Mouse (Mus musculus) forebrain, embryonic 16.5 days (tissue): ENCODE measurements at regions not wholly inside any gene's neighbourhood (a gene's known extent, or its start where the extent isn't known, plus 50 kb on each side); places are given as distances from the start of the nearest gene placed in this dataset.

Source experiments
- ATAC-seq: fragments of 200-750 bp; cut with Nextera tagmentation; 2 replicates; pipeline ENCODE4 v1.8.0; 2017; ENCODE audit warnings: mild to moderate bottlenecking, moderate library complexity
- H3K27ac ChIP-seq: fragments of 300-500 bp; sonication (generic); 2 replicates; pipeline ENCODE4 v1.5.1; 2014; ENCODE audit warnings: low read length, control low read depth
- H3K27me3 ChIP-seq: fragments of 300-500 bp; sonication (generic); replicated peaks from 2 replicates; pipeline ENCODE4 v1.6.1; 2014; ENCODE audit warnings: low read length; ENCODE audit not compliant: control insufficient read depth, insufficient read depth
- H3K36me3 ChIP-seq: fragments of 300-500 bp; sonication (generic); 2 replicates; pipeline ENCODE4 v1.6.1; 2014; ENCODE audit not compliant: control insufficient read depth, insufficient read depth
- H3K4me1 ChIP-seq: fragments of 300-500 bp; sonication (generic); replicated peaks from 2 replicates; pipeline ENCODE4 v1.6.1; 2014; ENCODE audit warnings: low read length; ENCODE audit not compliant: control insufficient read depth, insufficient read depth
- H3K4me2 ChIP-seq: fragments of 300-500 bp; sonication (generic); 2 replicates; pipeline ENCODE4 v1.6.1; 2014; ENCODE audit warnings: mild to moderate bottlenecking, low read length, control low read depth
- H3K4me3 ChIP-seq: fragments of 300-500 bp; sonication (generic); replicated peaks from 2 replicates; pipeline ENCODE4 v1.5.1; 2014; ENCODE audit warnings: mild to moderate bottlenecking, low read length, control low read depth
- H3K9ac ChIP-seq: fragments of 300-500 bp; sonication (generic); replicated peaks from 2 replicates; pipeline ENCODE4 v1.6.1; 2014; ENCODE audit warnings: low read depth, low read length, control low read depth
- H3K9me3 ChIP-seq: fragments of 300-500 bp; sonication (generic); 2 replicates; pipeline ENCODE4 v1.6.1; 2016; ENCODE audit warnings: low read length; ENCODE audit not compliant: control insufficient read depth
- WGBS: fragments of 180-500 bp; shearing (Covaris S2); extraction: QIAGEN DNeasy Blood & Tissue Kit; methylation state at CpG from one replicate; pipeline ENCODE4 v1.1.7; 2014; 5-methylcytosine and 5-hydroxymethylcytosine counted together

- Histone ChIP-seq H3K36me3 (no peaks in the 10 kb centered on the region), H3K27me3 (no peaks in the 10 kb centered on the region), H3K4me1 (peaks cover 9% of the 10 kb centered on the region), H3K9me3 (no peaks in the 10 kb centered on the region), H3K27ac (no peak overlapping the region), H3K9ac (no peak overlapping the region), H3K4me3 (no peak overlapping the region), H3K4me2 (no peak overlapping the region)
- WGBS = 94% methylated on average over 13 of the region's 13 CpGs
- ATAC-seq = no peak
Observed at GRCm38 (mm10) chr15:96751243-96752061, 51.9 kb upstream of the Slc38a2 start.

- no peaks in the 10 kb centered on the region for H3K36me3 ChIP-seq
- H3K27me3 ChIP-seq = no peaks in the 10 kb centered on the region
- H3K9ac ChIP-seq = no peak overlapping the region
- H3K4me1 ChIP-seq = peaks cover 9% of the 10 kb centered on the region
- H3K4me3 ChIP-seq = no peak overlapping the region
- 67% methylated on average over 9 of the region's 9 CpGs for WGBS
- no peak overlapping the region for H3K27ac ChIP-seq
- H3K4me2 ChIP-seq = peak overlapping the region; percentile 25
- H3K9me3 ChIP-seq = no peaks in the 10 kb centered on the region
- ATAC-seq = no peak
Observed at GRCm38 (mm10) chr15:96749534-96750256, 50.2 kb upstream of the Slc38a2 start.
